Mouse (Mus musculus) G1E (cell line): ENCODE results near the gene Fam184b.

ENCODE experiments used
- CTCF ChIP-seq: IDR thresholded peaks from 2 replicates; pipeline ENCODE4 v1.5.1; 2012; ENCODE audit warnings: low read depth, low read length, inconsistent platforms, mixed read lengths
- GATA1 ChIP-seq: IDR thresholded peaks from 2 replicates; pipeline ENCODE4 v1.6.1; 2012; ENCODE audit warnings: borderline replicate concordance, low read length, inconsistent platforms, mixed read lengths
- GATA2 ChIP-seq: IDR thresholded peaks from 2 replicates; pipeline ENCODE4 v1.6.1; 2012; ENCODE audit warnings: low read depth, low read length, inconsistent platforms, borderline replicate concordance

- TF ChIP-seq CTCF (no peak), GATA2 (no peak), GATA1 (no peak)
Observed at GRCm38 (mm10) chr5:45593276-45593675, 46.1 kb downstream of the Fam184b start.
